Mouse (Mus musculus): ENCODE results near the gene Enox1.

GRCm38 (mm10) chr14:77327693-77328092, 171.1 kb downstream of the Enox1 start:
- TF ChIP-seq POLR2A (IDR thresholded peaks at IDR 0.05; ENCODE audit: insufficient read depth, low read depth, low read length) (no peak), EP300 (IDR thresholded peaks at IDR 0.05; ENCODE audit: insufficient read depth, low read depth, low read length) (no peak), CTCF (IDR thresholded peaks at IDR 0.05) (no peak)
